Mouse (Mus musculus) CH12.LX (cell line): ENCODE data around the gene Saal1. TPM values are rescaled to one million over a fixed set of nuclear protein-coding genes. Genes with fewer than 3 reads are reported as not detected.
A peak's percentile ranks its signal among the peaks of the same experiment; 100 is the strongest.

Experiments used
- DNase-seq: peaks from one replicate; pipeline ENCODE4 v3.0.0-alpha.2; 2013; ENCODE audit errors: extremely low read depth
- H3K27ac ChIP-seq: 2 replicates; pipeline ENCODE4 v1.5.1; 2012; ENCODE audit warnings: low read depth, mild to moderate bottlenecking, control low read depth, moderate library complexity; ENCODE audit not compliant: insufficient read depth
- H3K27me3 ChIP-seq: replicated peaks from 2 replicates; pipeline ENCODE3; 2012; ENCODE audit warnings: inconsistent platforms
- H3K36me3 ChIP-seq, 2 experiments: replicated peaks in 1 of 2; 2 replicates each; pipeline versions ENCODE3 to v1.6.1; 2012; ENCODE audit warnings: inconsistent platforms in 1 of 2, low read length in 1 of 2, mild to moderate bottlenecking in 1 of 2, mixed read lengths in 1 of 2, moderate library complexity in 1 of 2; ENCODE audit not compliant: control insufficient read depth in 1 of 2, insufficient read depth in 1 of 2
- H3K4me1 ChIP-seq, 2 experiments: 2 replicates each; pipeline ENCODE4 v1.6.1; 2012; ENCODE audit warnings: inconsistent platforms in 1 of 2, moderate library complexity in 1 of 2; ENCODE audit not compliant: insufficient read depth in 2 of 2, control insufficient read depth in 1 of 2
- H3K4me2 ChIP-seq: 2 replicates; pipeline ENCODE4 v1.6.1; 2012; ENCODE audit warnings: low read depth, mild to moderate bottlenecking, control low read depth; ENCODE audit not compliant: poor library complexity, insufficient read depth, severe bottlenecking
- H3K4me3 ChIP-seq, 3 experiments: fragments of 150-350 bp in 1 of 3; sonication (generic) in 1 of 3; replicated peaks in 1 of 3; 2 replicates each; pipeline versions ENCODE3 to v1.5.1; 2011 to 2012; ENCODE audit warnings: low read depth in 2 of 3, low read length in 2 of 3, mild to moderate bottlenecking in 2 of 3, moderate library complexity in 2 of 3, control low read depth in 1 of 3, improper control_type of control experiment in 1 of 3, inconsistent platforms in 1 of 3, mixed read lengths in 1 of 3; ENCODE audit not compliant: poor library complexity in 1 of 3
- H3K79me2 ChIP-seq: replicated peaks from 2 replicates; pipeline ENCODE4 v1.6.1; 2012; ENCODE audit warnings: mild to moderate bottlenecking, moderate library complexity; ENCODE audit not compliant: control insufficient read depth, poor library complexity, insufficient read depth, severe bottlenecking; ENCODE audit errors: extremely low read depth
- H3K9ac ChIP-seq: 2 replicates; pipeline ENCODE4 v1.6.1; 2012; ENCODE audit warnings: low read depth, mild to moderate bottlenecking, control low read depth, moderate library complexity; ENCODE audit not compliant: insufficient read depth
- H3K9me3 ChIP-seq: replicated peaks from 2 replicates; pipeline ENCODE3; 2012; ENCODE audit warnings: low read length, inconsistent platforms, mixed read lengths
- BHLHE40 ChIP-seq: IDR thresholded peaks from 2 replicates; pipeline ENCODE4 v1.6.1; 2011; ENCODE audit warnings: mild to moderate bottlenecking, low read depth, low read length, improper control_type of control experiment
- CHD1 ChIP-seq: IDR thresholded peaks from 2 replicates; pipeline ENCODE4 v1.6.1; 2012; ENCODE audit warnings: low read depth, low read length, improper control_type of control experiment, inconsistent platforms
- CTCF ChIP-seq, 2 experiments: IDR thresholded peaks in 1 of 2; conservative IDR thresholded peaks in 1 of 2; 2 replicates each; pipeline ENCODE4 v1.5.1; 2011 to 2012; ENCODE audit warnings: low read depth in 2 of 2, low read length in 2 of 2, improper control_type of control experiment in 1 of 2, inconsistent platforms in 1 of 2, mild to moderate bottlenecking in 1 of 2, moderate library complexity in 1 of 2
- E2F4 ChIP-seq: IDR thresholded peaks from 2 replicates; pipeline ENCODE4 v1.6.1; 2011; ENCODE audit warnings: low read depth, low read length, improper control_type of control experiment; ENCODE audit not compliant: insufficient replicate concordance
- ELF1 ChIP-seq: IDR thresholded peaks from 2 replicates; pipeline ENCODE4 v1.6.1; 2014; ENCODE audit warnings: low read depth, mild to moderate bottlenecking, inconsistent platforms, low read length, improper control_type of control experiment
- ETS1 ChIP-seq: conservative IDR thresholded peaks from 2 replicates; pipeline ENCODE4 v1.6.1; 2012; ENCODE audit warnings: low read depth, mild to moderate bottlenecking, inconsistent platforms, low read length, improper control_type of control experiment, moderate library complexity
- HCFC1 ChIP-seq: IDR thresholded peaks from 2 replicates; pipeline ENCODE4 v1.6.1; 2012; ENCODE audit warnings: low read depth, mild to moderate bottlenecking, inconsistent platforms, low read length, improper control_type of control experiment
- IRF4 ChIP-seq: IDR thresholded peaks from 2 replicates; pipeline ENCODE4 v1.6.1; 2014; ENCODE audit warnings: low read depth, mild to moderate bottlenecking, inconsistent platforms, low read length, improper control_type of control experiment
- JUND ChIP-seq: conservative IDR thresholded peaks from 2 replicates; pipeline ENCODE4 v1.6.1; 2011; ENCODE audit warnings: low read depth, low read length, improper control_type of control experiment
- MAFK ChIP-seq: IDR thresholded peaks from 2 replicates; pipeline ENCODE4 v1.6.1; 2011; ENCODE audit warnings: low read length, improper control_type of control experiment; ENCODE audit not compliant: insufficient replicate concordance
- MAX ChIP-seq: IDR thresholded peaks from 2 replicates; pipeline ENCODE4 v1.6.1; 2011; ENCODE audit warnings: low read length, improper control_type of control experiment
- MAZ ChIP-seq: IDR thresholded peaks from 2 replicates; pipeline ENCODE4 v1.6.1; 2012; ENCODE audit warnings: low read depth, mild to moderate bottlenecking, inconsistent platforms, low read length, improper control_type of control experiment, moderate library complexity
- MYC ChIP-seq: IDR thresholded peaks from 2 replicates; pipeline ENCODE4 v1.6.1; 2011; ENCODE audit warnings: low read depth, mild to moderate bottlenecking, improper control_type of control experiment, low read length
- PAX5 ChIP-seq: IDR thresholded peaks from 2 replicates; pipeline ENCODE4 v1.6.1; 2012; ENCODE audit warnings: low read length, inconsistent platforms, mixed read lengths
- ZC3H11A ChIP-seq: IDR thresholded peaks from 2 replicates; pipeline ENCODE4 v1.6.1; 2012; ENCODE audit warnings: low read depth, mild to moderate bottlenecking, inconsistent platforms, low read length, improper control_type of control experiment
- ZKSCAN1 ChIP-seq: IDR thresholded peaks from 2 replicates; pipeline ENCODE4 v1.6.1; 2012; ENCODE audit warnings: low read depth, inconsistent platforms, low read length, improper control_type of control experiment, borderline replicate concordance
- ZMIZ1 ChIP-seq: IDR thresholded peaks from 2 replicates; pipeline ENCODE4 v1.6.1; 2012; ENCODE audit warnings: low read depth, mild to moderate bottlenecking, inconsistent platforms, low read length, improper control_type of control experiment
- dilution Hi-C: fragments of 300-500 bp; cut with MboI; formaldehyde crosslinking; loops from 2 replicates; pipeline ENCODE4 v1.14.3; 2020; ENCODE audit warnings: low sequenced_read_pairs; ENCODE audit not compliant: extremely low pct_unique_long_range_greater_than_20kb, extremely low pct_ligation_motif_present
- in situ Hi-C: fragments of 300-500 bp; cut with MboI; formaldehyde crosslinking; loops from 3 replicates; pipeline ENCODE4 v1.14.3; 2019; ENCODE audit warnings: low sequenced_read_pairs, low pct_ligation_motif_present, low pct_unique_long_range_greater_than_20kb, mixed read lengths
- polyA plus RNA-seq: library from polyadenylated mRNA; unstranded; fragments of >175 nt; gene quantifications from 2 replicates; pipeline ENCODE4 v1.2.1, GENCODE M21; 2012; ENCODE audit warnings: low read depth; ENCODE audit not compliant: insufficient read length
- total RNA-seq, 2 experiments: library from RNA; depleted of rRNA; stranded (reverse); fragments of 300-350 nt in 1 of 2; fragments of >200 nt in 1 of 2; gene quantifications; 2 replicates each; pipeline ENCODE4 v1.2.3; 2012 to 2014

Saal1 gene
- total and polyA plus RNA-seq, 3 experiments, result 15.2 to 24.5 (median 16.6) TPM

- Histone ChIP-seq H3K27ac (no peak overlapping the region), H3K9me3 (no peaks in the 10 kb centered on the region), H3K79me2 (no peaks in the 10 kb centered on the region; the same call in 1 of the 2 replicates), H3K4me1 (peaks cover 0 to 4% of the 10 kb centered on the region in 2 experiments; a peak in 1 of 4 replicates), H3K4me3 (no peak overlapping the region), H3K27me3 (no peaks in the 10 kb centered on the region), H3K4me2 (no peak overlapping the region), H3K9ac (no peak overlapping the region), H3K36me3 (peaks cover 46 to 63% of the 10 kb centered on the region in 2 experiments)
- no peak for DNase-seq
- dilution Hi-C loops (no loop called here), in situ Hi-C loops (no loop called here)
- TF ChIP-seq JUND (no peak), ZC3H11A (no peak), ZKSCAN1 (no peak), ZMIZ1 (no peak), IRF4 (no peak), MAZ (no peak), MYC (no peak), PAX5 (no peak), E2F4 (no peak), CHD1 (no peak)
Measured at GRCm38 (mm10) chr7:46696754-46697153, 13.7 kb downstream of the Saal1 start.

DNA sequence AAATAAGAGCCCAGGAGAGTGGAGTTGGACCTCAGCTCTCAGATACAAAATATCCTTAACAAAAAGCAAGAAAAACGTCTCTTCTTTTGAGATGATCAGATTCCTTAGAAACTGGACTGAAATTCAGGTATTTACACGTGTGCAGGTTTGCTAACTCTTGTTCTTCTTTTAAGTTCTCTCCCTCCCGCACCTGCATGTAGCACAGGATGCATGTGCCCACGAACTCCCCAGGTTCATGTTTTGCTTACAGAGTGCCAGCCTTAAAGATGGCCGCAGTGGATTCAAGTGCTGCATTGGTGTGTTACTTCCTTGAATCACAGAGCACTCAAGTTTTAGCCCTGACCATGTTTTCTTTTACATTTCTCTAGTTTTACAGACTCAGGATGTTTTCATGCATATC is 23.7 kb downstream of the Saal1 start:
- Histone ChIP-seq H3K9me3 (no peaks in the 10 kb centered on the region), H3K4me1 (peaks cover 3 to 35% of the 10 kb centered on the region in 2 experiments; a peak in 3 of 4 replicates), H3K36me3 (peaks cover 24 to 35% of the 10 kb centered on the region in 2 experiments), H3K27me3 (no peaks in the 10 kb centered on the region), H3K27ac (no peak overlapping the region), H3K4me2 (no peak overlapping the region), H3K9ac (no peak overlapping the region), H3K4me3 (no peak overlapping the region), H3K79me2 (no peaks in the 10 kb centered on the region)
- in situ Hi-C loops, result no loop called here
- peak; percentile 56 for DNase-seq
- dilution Hi-C loops, result no loop called here
- TF ChIP-seq ELF1 (peak; percentile 44; the same call in 1 of the 2 replicates), BHLHE40 (peak; percentile 94), HCFC1 (peak; percentile 74), CTCF (conservative IDR thresholded peaks at IDR 0.05 in 1 of 2, IDR thresholded peaks at IDR 0.05 in 1 of 2; ENCODE audit: low read depth in 2 of 2, low read length in 2 of 2) (no peak)

GRCm38 (mm10) chr7:46680732-46681131 is 29.7 kb downstream of the Saal1 start:
- in situ Hi-C loops (no loop called here), dilution Hi-C loops (no loop called here)

More at GRCm38 (mm10) chr7:46680732-46681131, 29.7 kb downstream of the Saal1 start:
- no peaks in the 10 kb centered on the region for H3K36me3 ChIP-seq
- TF ChIP-seq ETS1 (peak; percentile 50; the same call in 1 of the 2 replicates), HCFC1 (no peak), MAFK (no peak), MAX (no peak)
- H3K9me3 ChIP-seq, result no peaks in the 10 kb centered on the region
- no peak for DNase-seq
- no peak overlapping the region for H3K4me2 ChIP-seq
- H3K4me3 ChIP-seq, result no peak overlapping the region
- no peak overlapping the region for H3K27ac ChIP-seq
- peaks cover 4 to 45% of the 10 kb centered on the region in 2 experiments for H3K4me1 ChIP-seq
- H3K9ac ChIP-seq, result no peak overlapping the region
- no peaks in the 10 kb centered on the region for H3K79me2 ChIP-seq
- no peaks in the 10 kb centered on the region for H3K27me3 ChIP-seq
